Mouse (Mus musculus) right cerebral cortex, adult 18-20 months (tissue): ENCODE measurements around the gene Cfap97d2.
A peak's percentile ranks its signal among the peaks of the same experiment; 100 is the strongest.

Source experiments
- DNase-seq: peaks from one replicate; pipeline ENCODE4 v3.0.0; 2022; ENCODE audit warnings: mixed read lengths

Cfap97d2 gene

GRCm38 (mm10) chr8:13705668-13706067, at the start of gene Cfap97d2:
Gene Cfap97d2, plus strand, starts transcription at chr8:13705889.
- DNase-seq, result peak; percentile 71

- DNase-seq, result no peak
Observed at GRCm38 (mm10) chr8:13657479-13657878, 48.2 kb upstream of the Cfap97d2 start.

- DNase-seq, result no peak
Observed at GRCm38 (mm10) chr8:13660323-13660722, 45.4 kb upstream of the Cfap97d2 start.

- DNase-seq, result no peak
Observed at GRCm38 (mm10) chr8:13664711-13665210, 40.9 kb upstream of the Cfap97d2 start.

- DNase-seq, result no peak
Observed at GRCm38 (mm10) chr8:13665538-13665937, 40.2 kb upstream of the Cfap97d2 start.

- DNase-seq, result no peak
Observed at GRCm38 (mm10) chr8:13665944-13666343, 39.7 kb upstream of the Cfap97d2 start.

- no peak for DNase-seq
Observed at GRCm38 (mm10) chr8:13667917-13668316, 37.8 kb upstream of the Cfap97d2 start.

- DNase-seq, result no peak
Observed at GRCm38 (mm10) chr8:13668367-13668766, 37.3 kb upstream of the Cfap97d2 start.

- no peak for DNase-seq
Observed at GRCm38 (mm10) chr8:13670011-13670471, 35.6 kb upstream of the Cfap97d2 start.

GRCm38 (mm10) chr8:13671246-13672003, 34.3 kb upstream of the Cfap97d2 start:
- DNase-seq, result no peak

GRCm38 (mm10) chr8:13673215-13673614, 32.5 kb upstream of the Cfap97d2 start:
- DNase-seq, result no peak

GRCm38 (mm10) chr8:13674294-13675010, 31.2 kb upstream of the Cfap97d2 start:
- no peak for DNase-seq

- DNase-seq, result no peak
Observed at GRCm38 (mm10) chr8:13675121-13675520, 30.6 kb upstream of the Cfap97d2 start.

GRCm38 (mm10) chr8:13675524-13675923, 30.2 kb upstream of the Cfap97d2 start:
- no peak for DNase-seq

- peak; percentile 58 for DNase-seq
Observed at GRCm38 (mm10) chr8:13676302-13676700, 29.4 kb upstream of the Cfap97d2 start.

- peak; percentile 70 for DNase-seq
Observed at GRCm38 (mm10) chr8:13676701-13677412, 28.8 kb upstream of the Cfap97d2 start.

GRCm38 (mm10) chr8:13677413-13677883, 28.2 kb upstream of the Cfap97d2 start, which contains the start of gene Rasa3:
Gene Rasa3, minus strand, starts transcription at chr8:13677603.
- DNase-seq, result peak; percentile 98

GRCm38 (mm10) chr8:13678182-13678581, 27.5 kb upstream of the Cfap97d2 start:
- DNase-seq, result no peak

- DNase-seq, result no peak
Observed at GRCm38 (mm10) chr8:13684131-13684530, 21.6 kb upstream of the Cfap97d2 start.

- DNase-seq, result no peak
Observed at GRCm38 (mm10) chr8:13685674-13686314, 19.9 kb upstream of the Cfap97d2 start.

GRCm38 (mm10) chr8:13686426-13686825, 19.3 kb upstream of the Cfap97d2 start:
- no peak for DNase-seq

GRCm38 (mm10) chr8:13687101-13687717, 18.5 kb upstream of the Cfap97d2 start:
- no peak for DNase-seq
